Mouse (Mus musculus) stomach, postnatal 0 days (tissue): Measurements from ENCODE around the gene Kcnc4. TPM values are rescaled to one million over a fixed set of nuclear protein-coding genes. Genes with fewer than 3 reads are reported as not detected.

ENCODE experiments used
- ATAC-seq: fragments of 200-750 bp; cut with Nextera tagmentation; 2 replicates; pipeline ENCODE4 v1.8.0; 2017; ENCODE audit not compliant: low FRiP score, low TSS enrichment
- DNase-seq: peaks from one replicate; pipeline ENCODE4 v3.0.0-alpha.2; 2016; ENCODE audit warnings: low spot score
- H3K27ac ChIP-seq: fragments of 300-500 bp; sonication (generic); replicated peaks from 2 replicates; pipeline ENCODE4 v1.5.1; 2014; ENCODE audit warnings: mild to moderate bottlenecking, control low read depth
- H3K27me3 ChIP-seq: fragments of 300-500 bp; sonication (generic); 2 replicates; pipeline ENCODE4 v1.6.1; 2014; ENCODE audit warnings: low read length; ENCODE audit not compliant: control insufficient read depth, insufficient read depth
- H3K36me3 ChIP-seq: fragments of 300-500 bp; sonication (generic); 2 replicates; pipeline ENCODE4 v1.6.1; 2014; ENCODE audit warnings: low read length, mixed read lengths; ENCODE audit not compliant: control insufficient read depth, insufficient read depth
- H3K4me1 ChIP-seq: fragments of 300-500 bp; sonication (generic); replicated peaks from 2 replicates; pipeline ENCODE4 v1.6.1; 2014; ENCODE audit warnings: antibody characterized with exemption; ENCODE audit not compliant: control insufficient read depth, insufficient read depth
- H3K4me2 ChIP-seq: fragments of 300-500 bp; sonication (generic); replicated peaks from 2 replicates; pipeline ENCODE4 v1.6.1; 2014; ENCODE audit warnings: low read depth, mild to moderate bottlenecking, control low read depth, moderate library complexity
- H3K4me3 ChIP-seq: fragments of 300-500 bp; sonication (generic); 2 replicates; pipeline ENCODE4 v1.5.1; 2014; ENCODE audit warnings: low read depth, low read length, control low read depth
- H3K9ac ChIP-seq: fragments of 300-500 bp; sonication (generic); 2 replicates; pipeline ENCODE4 v1.6.1; 2014; ENCODE audit warnings: mild to moderate bottlenecking, low read length, control low read depth, mixed read lengths
- H3K9me3 ChIP-seq: fragments of 300-500 bp; sonication (generic); 2 replicates; pipeline ENCODE4 v1.6.1; 2016; ENCODE audit warnings: low read length; ENCODE audit not compliant: control insufficient read depth
- CTCF ChIP-seq: IDR thresholded peaks from 2 replicates; pipeline ENCODE4 v1.5.1; 2016; ENCODE audit warnings: antibody characterized with exemption, low read depth, mild to moderate bottlenecking, moderate library complexity
- EP300 ChIP-seq: optimal IDR thresholded peaks from 2 replicates; pipeline ENCODE3; 2016; ENCODE audit warnings: antibody characterized with exemption
- WGBS: fragments of 180-500 bp; shearing (Covaris S2); extraction: QIAGEN DNeasy Blood & Tissue Kit; methylation state at CpG from one replicate; pipeline ENCODE4 v1.1.7; 2014; 5-methylcytosine and 5-hydroxymethylcytosine counted together
- polyA plus RNA-seq: library from polyadenylated mRNA; unstranded; fragments of >200 nt; fragmentation: Nextera tagmentation; extraction: Ambion mirVana; gene quantifications from 2 replicates; pipeline ENCODE4 v1.2.1, GENCODE M21; 2015

Kcnc4 gene
- polyA plus RNA-seq, 1 experiment from 2014 or later: 0.12 TPM

- WGBS: 91% methylated on average over 2 of the region's 2 CpGs
- H3K9me3 ChIP-seq: no peaks in the 10 kb centered on the region
- no peak for DNase-seq
- ATAC-seq: no peak
- no peak overlapping the region for H3K27ac ChIP-seq
- H3K9ac ChIP-seq: no peak overlapping the region
- no peak for TF ChIP-seq CTCF
- TF ChIP-seq EP300: no peak
- no peak overlapping the region for H3K4me2 ChIP-seq
- H3K4me3 ChIP-seq: no peak overlapping the region
- H3K36me3 ChIP-seq: no peaks in the 10 kb centered on the region
- 0 out of 2 replicates have a peak, but pooled peaks cover 2% of the 10 kb centered on the region for H3K27me3 ChIP-seq
- no peaks in the 10 kb centered on the region for H3K4me1 ChIP-seq
Measured at GRCm38 (mm10) chr3:107437666-107438065, 21.7 kb downstream of the Kcnc4 start.

GRCm38 (mm10) chr3:107436434-107436833 lies 22.9 kb downstream of the Kcnc4 start:
- H3K27me3 ChIP-seq: 0 out of 2 replicates have a peak, but pooled peaks cover 2% of the 10 kb centered on the region
- H3K9me3 ChIP-seq: no peaks in the 10 kb centered on the region
- H3K27ac ChIP-seq: no peak overlapping the region
- no peaks in the 10 kb centered on the region for H3K4me1 ChIP-seq
- TF ChIP-seq CTCF (no peak), EP300 (no peak)
- H3K9ac ChIP-seq: no peak overlapping the region
- no peak for ATAC-seq
- no peak overlapping the region for H3K4me2 ChIP-seq
- no peak overlapping the region for H3K4me3 ChIP-seq
- 40% methylated on average over 6 of the region's 6 CpGs for WGBS
- no peaks in the 10 kb centered on the region for H3K36me3 ChIP-seq
- DNase-seq: no peak

- Histone ChIP-seq H3K4me3 (no peak overlapping the region), H3K27ac (no peak overlapping the region), H3K36me3 (no peaks in the 10 kb centered on the region), H3K4me2 (no peak overlapping the region), H3K9ac (no peak overlapping the region), H3K27me3 (no peaks in the 10 kb centered on the region), H3K9me3 (no peaks in the 10 kb centered on the region), H3K4me1 (no peaks in the 10 kb centered on the region)
- 29% methylated on average over 9 of the region's 9 CpGs for WGBS
- TF ChIP-seq CTCF (no peak), EP300 (no peak)
- ATAC-seq (peak; percentile 54; the same call in 1 of the 2 replicates), DNase-seq (no peak)
Measured at GRCm38 (mm10) chr3:107433614-107434013, 25.7 kb downstream of the Kcnc4 start.

- no peaks in the 10 kb centered on the region for H3K27me3 ChIP-seq
- H3K4me1 ChIP-seq: no peaks in the 10 kb centered on the region
- H3K4me3 ChIP-seq: no peak overlapping the region
- WGBS: 32% methylated on average over 1 of the region's 1 CpGs
- TF ChIP-seq CTCF: no peak
- TF ChIP-seq EP300: no peak
- H3K9me3 ChIP-seq: no peaks in the 10 kb centered on the region
- H3K4me2 ChIP-seq: no peak overlapping the region
- no peaks in the 10 kb centered on the region for H3K36me3 ChIP-seq
- ATAC-seq (no peak), DNase-seq (no peak)
- H3K9ac ChIP-seq: no peak overlapping the region
- no peak overlapping the region for H3K27ac ChIP-seq
Measured at GRCm38 (mm10) chr3:107431268-107431667, 28.1 kb downstream of the Kcnc4 start.

GRCm38 (mm10) chr3:107424258-107425041 lies 34.9 kb downstream of the Kcnc4 start:
- Histone ChIP-seq H3K9me3 (no peaks in the 10 kb centered on the region), H3K4me2 (no peak overlapping the region), H3K27me3 (no peaks in the 10 kb centered on the region), H3K9ac (no peak overlapping the region), H3K4me3 (no peak overlapping the region), H3K27ac (no peak overlapping the region), H3K4me1 (no peaks in the 10 kb centered on the region), H3K36me3 (no peaks in the 10 kb centered on the region)
- 64% methylated on average over 11 of the region's 11 CpGs for WGBS
- ATAC-seq (no peak), DNase-seq (no peak)
- no peak for TF ChIP-seq EP300
- TF ChIP-seq CTCF: no peak

- Histone ChIP-seq H3K4me2 (no peak overlapping the region), H3K9ac (no peak overlapping the region), H3K36me3 (no peaks in the 10 kb centered on the region), H3K9me3 (no peaks in the 10 kb centered on the region), H3K27ac (no peak overlapping the region), H3K27me3 (no peaks in the 10 kb centered on the region), H3K4me3 (no peak overlapping the region), H3K4me1 (no peaks in the 10 kb centered on the region)
- DNase-seq: no peak
- no peak for ATAC-seq
- TF ChIP-seq CTCF (no peak), EP300 (no peak)
- WGBS: 39% methylated on average over 2 of the region's 2 CpGs
Measured at GRCm38 (mm10) chr3:107420156-107420555, 39.2 kb downstream of the Kcnc4 start.
